Mouse (Mus musculus): ENCODE data around the gene Fkbp15. TPM values are rescaled to one million over a fixed set of nuclear protein-coding genes. Genes with fewer than 3 reads are reported as not detected.
A peak's percentile ranks its signal among the peaks of the same experiment; 100 is the strongest.

Gene Fkbp15
- polyA plus RNA-seq, 1 experiment from 2014 or later = 20.9 TPM

DNA sequence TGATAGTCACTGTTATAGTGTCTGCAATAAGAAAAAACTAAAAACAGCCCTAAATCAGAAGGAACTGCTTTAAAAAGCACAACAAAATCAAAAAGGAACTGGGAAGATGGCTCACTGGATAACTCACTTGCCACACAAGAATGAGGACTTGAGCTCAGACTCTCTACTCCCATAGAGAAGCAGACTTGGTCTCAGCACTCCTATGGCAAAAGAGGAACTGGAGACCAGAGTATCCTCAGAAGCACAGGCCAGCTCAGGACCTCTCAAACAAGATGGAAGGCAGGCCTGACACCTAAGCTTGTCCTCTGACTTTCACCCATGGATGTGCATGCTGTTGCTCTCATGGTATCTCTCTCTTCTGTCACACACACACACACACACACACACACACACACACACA is 51.9 kb downstream of the Fkbp15 start:
- Histone ChIP-seq H3K27ac (replicated peaks) (no peak overlapping the region), H3K27me3 (no peaks in the 10 kb centered on the region), H3K4me1 (replicated peaks) (no peaks in the 10 kb centered on the region), H3K4me3 (no peak overlapping the region), H3K36me3 (peaks cover 39% of the 10 kb centered on the region), H3K9ac (no peak overlapping the region), H3K4me2 (no peak overlapping the region), H3K9me3 (peaks cover 2% of the 10 kb centered on the region; the same call in 1 of the 2 replicates)
- ATAC-seq (ENCODE audit: low FRiP score, low read depth) = no peak

DNA sequence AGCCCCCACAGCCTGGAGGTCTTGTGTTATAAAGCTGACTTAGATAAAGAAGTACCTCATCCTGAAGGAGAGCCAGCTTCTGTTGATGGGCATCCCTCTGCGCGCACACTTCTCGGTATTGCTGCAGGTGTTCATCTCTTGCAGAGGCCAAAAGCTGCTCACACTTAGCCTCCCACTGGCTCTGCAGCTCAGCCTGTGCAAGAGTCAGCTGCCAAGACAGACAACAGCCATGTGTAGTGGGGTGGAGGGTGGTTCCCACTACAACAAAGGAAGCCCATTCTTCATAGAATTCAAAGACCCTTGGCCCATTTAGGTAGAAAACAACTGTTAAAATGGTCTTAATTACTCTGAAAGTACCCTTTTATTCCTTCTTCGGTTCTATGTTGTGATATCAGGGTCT is 53.5 kb downstream of the Fkbp15 start:
- no peak overlapping the region for H3K9ac ChIP-seq
- H3K4me2 ChIP-seq = no peak overlapping the region
- ATAC-seq (ENCODE audit: low FRiP score, low read depth) = 0 out of 2 replicates have a peak, but pooled peaks have one; percentile 30
- no peaks in the 10 kb centered on the region for H3K4me1 ChIP-seq (replicated peaks)
- H3K27ac ChIP-seq (replicated peaks) = no peak overlapping the region
- peaks cover 2% of the 10 kb centered on the region; the same call in 1 of the 2 replicates for H3K9me3 ChIP-seq
- H3K36me3 ChIP-seq = peaks cover 46% of the 10 kb centered on the region
- 68% methylated on average over 4 of the region's 4 CpGs for WGBS
- no peaks in the 10 kb centered on the region for H3K27me3 ChIP-seq
- H3K4me3 ChIP-seq = no peak overlapping the region

DNA sequence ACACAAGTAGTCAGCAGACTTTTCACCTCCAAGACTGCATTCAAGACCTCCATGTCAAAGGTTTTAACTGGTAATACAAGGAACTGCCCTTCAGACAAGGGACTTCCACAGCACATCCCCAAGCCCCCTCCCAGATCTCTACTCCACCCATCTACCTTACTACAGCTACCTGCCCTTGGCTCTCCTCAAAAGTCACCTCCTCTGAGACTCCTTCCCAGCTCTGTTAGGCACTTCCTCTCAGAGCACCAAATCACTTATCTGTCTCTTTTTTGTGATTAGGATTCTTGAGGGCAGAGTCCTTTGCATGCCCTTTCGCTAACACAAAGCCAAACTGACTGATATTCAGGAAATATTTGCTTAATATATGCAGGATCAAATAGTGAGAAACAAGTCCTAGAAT is 54.0 kb downstream of the Fkbp15 start:
- Histone ChIP-seq H3K27me3 (no peaks in the 10 kb centered on the region), H3K4me1 (replicated peaks) (no peaks in the 10 kb centered on the region), H3K9me3 (peaks cover 2% of the 10 kb centered on the region; the same call in 1 of the 2 replicates), H3K27ac (replicated peaks) (no peak overlapping the region), H3K4me2 (no peak overlapping the region), H3K36me3 (peaks cover 47% of the 10 kb centered on the region), H3K9ac (no peak overlapping the region), H3K4me3 (no peak overlapping the region)
- ATAC-seq (ENCODE audit: low FRiP score, low read depth) = no peak
- 91% methylated on average over 1 of the region's 1 CpGs for WGBS

DNA sequence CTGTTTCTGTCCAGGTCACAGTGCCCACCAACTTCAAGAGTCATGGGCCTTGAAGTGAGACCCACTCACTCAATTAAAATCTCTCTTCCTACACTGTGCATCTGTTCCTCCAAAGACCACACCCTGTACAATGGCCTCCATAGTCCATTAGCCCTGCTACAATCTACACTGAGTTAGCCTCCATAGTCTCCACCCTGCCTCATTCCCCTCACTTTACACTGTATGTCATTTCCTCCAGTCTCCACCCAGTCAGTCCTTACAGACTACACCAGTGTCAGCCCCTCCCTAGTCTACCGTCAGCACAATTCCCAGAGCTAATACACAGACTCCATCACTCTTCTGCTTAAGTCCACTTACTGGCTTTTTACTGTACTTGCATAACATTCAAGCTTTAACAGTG is 57.1 kb downstream of the Fkbp15 start:
- H3K4me1 ChIP-seq (replicated peaks) = no peaks in the 10 kb centered on the region
- H3K9me3 ChIP-seq = no peaks in the 10 kb centered on the region
- H3K4me3 ChIP-seq = no peak overlapping the region
- no peak for ATAC-seq (ENCODE audit: low FRiP score, low read depth)
- WGBS = 92% methylated on average over 1 of the region's 1 CpGs
- H3K27me3 ChIP-seq = no peaks in the 10 kb centered on the region
- no peak overlapping the region for H3K4me2 ChIP-seq
- H3K9ac ChIP-seq = no peak overlapping the region
- H3K36me3 ChIP-seq = peaks cover 70% of the 10 kb centered on the region
- H3K27ac ChIP-seq (replicated peaks) = no peak overlapping the region

DNA sequence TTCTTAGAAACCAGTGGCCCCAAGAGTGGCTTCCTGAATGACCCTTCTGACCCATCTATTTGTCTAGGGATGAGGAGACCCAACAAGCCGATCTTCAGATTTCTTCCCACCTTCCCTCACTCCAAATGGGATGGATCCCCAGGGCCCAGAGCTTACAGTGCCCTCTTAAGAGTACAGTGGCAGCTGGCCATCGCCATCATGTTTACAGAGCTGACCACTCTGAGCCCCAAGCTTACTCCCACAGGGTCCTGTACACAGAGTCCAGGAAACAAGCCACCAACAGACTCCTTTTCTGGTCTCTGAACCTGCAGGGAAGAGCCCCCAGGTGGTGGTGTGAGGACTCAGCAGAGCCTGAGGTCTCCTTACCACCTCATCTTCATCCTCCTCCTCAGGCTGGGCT is 57.6 kb downstream of the Fkbp15 start:
- no peak overlapping the region for H3K9ac ChIP-seq
- no peak overlapping the region for H3K27ac ChIP-seq (replicated peaks)
- no peaks in the 10 kb centered on the region for H3K4me1 ChIP-seq (replicated peaks)
- no peaks in the 10 kb centered on the region for H3K9me3 ChIP-seq
- H3K4me3 ChIP-seq = no peak overlapping the region
- no peaks in the 10 kb centered on the region for H3K27me3 ChIP-seq
- WGBS = 79% methylated on average over 2 of the region's 2 CpGs
- H3K4me2 ChIP-seq = no peak overlapping the region
- peak; percentile 21; the same call in 1 of the 2 replicates for ATAC-seq (ENCODE audit: low FRiP score, low read depth)
- peaks cover 72% of the 10 kb centered on the region for H3K36me3 ChIP-seq

DNA sequence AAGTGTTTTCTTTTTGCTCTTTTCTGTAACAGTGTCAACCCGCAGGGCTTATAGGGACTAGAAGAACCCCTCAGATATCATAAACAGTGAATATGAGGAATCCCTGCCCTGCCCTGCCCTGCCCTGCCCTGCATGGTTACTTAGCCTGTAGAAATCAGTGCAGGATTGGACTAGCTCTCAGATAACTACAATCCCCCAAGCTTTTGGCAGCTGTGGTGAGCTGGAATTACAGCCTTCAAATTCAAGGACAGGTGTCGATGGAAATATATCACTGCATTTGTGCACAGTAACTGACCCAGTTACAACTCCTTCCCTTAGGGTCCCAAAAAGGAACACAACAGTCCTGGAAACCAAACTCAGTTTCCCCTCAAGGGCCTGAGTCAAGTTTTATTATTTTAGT is 60.3 kb downstream of the Fkbp15 start:
- 94% methylated on average over 2 of the region's 2 CpGs for WGBS
- Histone ChIP-seq H3K4me3 (no peak overlapping the region), H3K4me2 (no peak overlapping the region), H3K9ac (no peak overlapping the region), H3K27me3 (no peaks in the 10 kb centered on the region), H3K9me3 (no peaks in the 10 kb centered on the region), H3K4me1 (replicated peaks) (no peaks in the 10 kb centered on the region), H3K36me3 (peaks cover 74% of the 10 kb centered on the region), H3K27ac (replicated peaks) (no peak overlapping the region)
- ATAC-seq (ENCODE audit: low FRiP score, low read depth) = no peak

DNA sequence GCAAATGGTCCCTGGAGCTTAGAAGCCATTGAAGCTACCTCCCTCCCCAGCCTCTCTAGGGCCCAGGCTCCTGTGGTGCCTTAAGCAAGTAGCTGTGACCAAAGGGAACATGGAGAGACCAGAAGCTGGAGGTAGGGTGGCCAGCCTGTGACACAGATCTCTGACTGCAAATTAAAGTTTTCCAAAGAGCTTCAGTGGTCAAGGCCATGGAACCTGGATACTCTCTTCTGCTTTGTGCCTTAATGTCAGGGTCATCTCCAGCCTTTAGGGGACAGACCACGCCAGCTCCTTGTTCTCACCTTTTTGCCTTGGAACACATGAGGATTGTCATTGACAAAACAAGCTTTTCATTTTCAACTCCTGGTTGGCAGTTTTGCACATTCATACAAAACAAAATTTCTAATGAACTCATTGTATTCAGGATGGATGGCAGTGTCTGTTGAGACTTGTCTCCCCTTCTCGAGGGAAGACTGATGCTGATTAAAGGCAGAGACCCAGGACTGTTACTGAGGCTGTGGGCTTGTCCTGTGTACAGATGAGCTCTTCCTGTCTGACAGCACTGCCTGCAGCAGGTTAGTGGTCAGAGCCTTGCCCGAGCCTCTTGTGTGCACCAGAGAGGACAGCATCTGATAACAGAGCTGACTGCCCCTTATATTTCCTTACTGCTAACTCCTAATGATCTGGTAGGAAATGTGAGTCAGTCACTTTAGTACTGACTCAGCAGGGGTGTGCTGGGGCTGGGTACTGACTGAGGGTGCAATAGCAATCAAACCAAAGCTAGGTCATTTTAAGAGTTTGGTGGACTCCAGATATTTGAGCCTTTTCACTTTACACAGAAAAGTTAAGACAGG is 62.8 kb downstream of the Fkbp15 start:
- no peak overlapping the region for H3K4me3 ChIP-seq
- WGBS = 93% methylated on average over 3 of the region's 3 CpGs
- peaks cover 71% of the 10 kb centered on the region for H3K36me3 ChIP-seq
- H3K27me3 ChIP-seq = no peaks in the 10 kb centered on the region
- H3K4me2 ChIP-seq = no peak overlapping the region
- no peaks in the 10 kb centered on the region for H3K9me3 ChIP-seq
- no peak overlapping the region for H3K9ac ChIP-seq
- H3K4me1 ChIP-seq (replicated peaks) = no peaks in the 10 kb centered on the region
- no peak for ATAC-seq (ENCODE audit: low FRiP score, low read depth)
- H3K27ac ChIP-seq (replicated peaks) = no peak overlapping the region

DNA sequence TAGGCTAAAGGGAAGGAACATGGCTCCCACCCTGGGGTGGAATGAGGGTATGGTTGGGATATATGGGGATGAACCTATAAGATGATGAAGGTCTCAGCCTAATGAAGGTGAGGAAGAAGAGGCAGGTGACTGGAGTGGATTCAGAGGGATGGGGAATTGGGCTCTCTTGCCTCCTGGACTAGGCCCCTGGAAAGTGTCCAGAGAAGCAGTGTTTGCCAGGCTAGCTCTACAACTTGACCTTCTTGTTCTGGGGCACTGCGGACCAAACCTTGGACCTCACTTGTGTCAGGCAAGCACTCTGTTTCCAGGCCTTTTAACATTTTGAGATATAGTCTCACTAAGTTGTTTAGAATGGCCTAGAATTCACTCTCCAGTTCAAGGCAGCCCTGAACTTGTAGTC is 65.6 kb downstream of the Fkbp15 start:
- Histone ChIP-seq H3K27me3 (no peaks in the 10 kb centered on the region), H3K9ac (no peak overlapping the region), H3K27ac (replicated peaks) (no peak overlapping the region), H3K4me2 (no peak overlapping the region), H3K4me3 (no peak overlapping the region), H3K9me3 (no peaks in the 10 kb centered on the region), H3K4me1 (replicated peaks) (no peaks in the 10 kb centered on the region), H3K36me3 (peaks cover 45% of the 10 kb centered on the region)
- no peak for ATAC-seq (ENCODE audit: low FRiP score, low read depth)
- WGBS = 100% methylated on average over 1 of the region's 1 CpGs

DNA sequence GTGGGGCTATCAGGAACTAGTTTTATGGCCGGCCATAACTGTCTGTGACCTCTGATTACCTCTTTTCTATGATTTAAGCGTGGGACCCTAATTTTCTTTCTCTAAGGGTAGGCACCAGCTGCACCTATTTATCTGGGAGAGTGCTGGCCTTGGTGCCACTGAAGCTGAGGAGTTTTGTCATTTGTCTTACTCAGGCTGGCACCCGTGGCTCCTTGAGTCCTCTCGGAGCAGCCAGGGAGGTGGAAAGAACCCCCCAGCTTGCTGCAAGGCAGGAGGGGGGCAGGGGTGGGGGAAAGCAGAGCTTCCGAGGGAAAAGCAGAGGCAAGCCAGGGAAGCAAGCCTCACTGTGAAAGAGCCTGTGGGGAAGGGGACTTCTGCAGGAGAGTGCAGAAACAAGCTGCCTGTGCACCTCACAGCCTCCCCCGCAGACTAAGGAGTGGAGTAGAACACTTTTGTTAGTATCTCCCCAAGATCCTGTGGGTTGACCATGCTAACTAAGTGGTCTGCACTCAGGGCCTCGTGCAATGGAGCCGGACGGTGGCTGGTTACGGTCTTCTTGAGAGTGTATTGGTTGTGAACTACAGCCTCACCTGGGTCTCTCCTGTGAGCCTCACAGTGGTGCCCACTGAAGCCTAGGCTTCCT is 67.0 kb downstream of the Fkbp15 start:
- H3K9ac ChIP-seq = no peak overlapping the region
- 51% methylated on average over 10 of the region's 10 CpGs for WGBS
- peaks cover 31% of the 10 kb centered on the region for H3K36me3 ChIP-seq
- no peak overlapping the region for H3K4me3 ChIP-seq
- 0 out of 2 replicates have a peak, but pooled peaks cover 6% of the 10 kb centered on the region for H3K4me1 ChIP-seq (replicated peaks)
- no peaks in the 10 kb centered on the region for H3K9me3 ChIP-seq
- H3K27ac ChIP-seq (replicated peaks) = no peak overlapping the region
- H3K27me3 ChIP-seq = no peaks in the 10 kb centered on the region
- no peak overlapping the region for H3K4me2 ChIP-seq
- ATAC-seq (ENCODE audit: low FRiP score, low read depth) = no peak

DNA sequence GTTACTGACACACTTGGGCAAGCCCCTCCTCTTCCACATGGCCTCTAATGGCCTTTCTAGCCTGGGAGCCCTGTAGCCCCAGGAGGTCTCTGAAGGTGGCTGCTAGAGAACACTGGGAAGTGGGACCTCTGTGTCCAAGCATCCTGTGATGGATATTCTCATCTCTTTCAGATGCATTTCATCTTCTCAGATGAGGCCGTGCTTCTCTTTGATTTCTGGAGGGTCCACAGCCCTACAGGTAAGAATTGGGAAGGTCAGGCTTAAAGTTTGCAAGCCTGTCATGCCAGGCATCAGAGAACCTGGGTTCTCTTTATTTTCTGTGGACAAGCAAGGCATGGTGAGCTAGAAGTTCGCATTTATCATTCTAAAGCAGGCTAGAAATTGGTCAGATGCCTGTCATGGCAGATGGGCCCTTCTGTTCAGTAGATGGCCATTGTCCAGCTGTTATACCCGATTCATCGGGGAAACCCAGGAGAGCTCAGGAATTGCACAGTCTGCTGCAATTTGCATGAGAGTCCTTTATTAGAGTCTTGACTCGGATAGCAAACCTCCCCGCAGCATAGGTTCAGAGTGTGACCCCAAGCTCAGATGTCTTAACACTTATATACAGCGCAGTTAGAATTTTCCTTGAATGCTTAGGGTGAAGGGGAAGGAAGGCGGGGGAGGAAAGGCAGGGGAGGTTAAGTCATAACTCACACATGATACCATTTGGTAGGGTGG is 67.7 kb downstream of the Fkbp15 start:
- no peak overlapping the region for H3K9ac ChIP-seq
- ATAC-seq (ENCODE audit: low FRiP score, low read depth) = no peak
- H3K27ac ChIP-seq (replicated peaks) = no peak overlapping the region
- H3K4me3 ChIP-seq = no peak overlapping the region
- H3K36me3 ChIP-seq = peaks cover 25% of the 10 kb centered on the region
- H3K4me1 ChIP-seq (replicated peaks) = peaks cover 12% of the 10 kb centered on the region
- no peaks in the 10 kb centered on the region for H3K27me3 ChIP-seq
- no peak overlapping the region for H3K4me2 ChIP-seq
- WGBS = 34% methylated on average over 8 of the region's 8 CpGs
- no peaks in the 10 kb centered on the region for H3K9me3 ChIP-seq

DNA sequence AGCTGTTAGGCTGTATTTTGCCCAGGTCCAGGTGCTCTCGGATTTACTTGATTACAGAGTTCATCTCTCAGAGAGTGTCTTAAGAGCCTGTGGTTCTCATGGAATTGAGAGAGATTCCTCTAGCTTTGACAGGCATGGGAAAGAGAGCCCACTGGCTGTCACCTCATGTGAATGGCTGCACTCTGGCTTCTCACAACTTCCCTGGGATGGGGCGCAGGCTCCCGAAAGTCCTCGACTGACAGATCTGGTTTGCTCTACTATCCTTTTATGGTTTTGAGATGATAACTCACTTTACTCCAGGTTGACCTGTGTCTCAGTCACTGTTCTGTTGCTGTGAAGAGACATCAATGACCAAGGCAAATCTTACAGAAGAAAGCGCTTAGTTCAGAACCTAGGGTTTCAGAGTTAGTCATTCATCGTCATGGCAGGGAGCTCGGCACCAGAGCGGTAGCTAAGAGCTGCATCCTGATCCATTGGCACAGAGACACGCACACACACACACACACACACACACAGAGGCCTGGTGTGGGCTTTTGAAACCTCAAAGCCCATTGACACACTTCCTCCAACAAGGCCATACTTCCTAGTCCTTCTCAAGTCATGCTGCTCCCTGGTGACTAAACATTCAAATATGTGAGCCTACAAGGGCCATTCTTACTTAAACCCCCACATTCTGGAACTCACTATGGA is 69.4 kb downstream of the Fkbp15 start:
- WGBS = 94% methylated on average over 9 of the region's 9 CpGs
- H3K36me3 ChIP-seq = peaks cover 11% of the 10 kb centered on the region
- H3K4me2 ChIP-seq = no peak overlapping the region
- no peak for ATAC-seq (ENCODE audit: low FRiP score, low read depth)
- H3K27me3 ChIP-seq = no peaks in the 10 kb centered on the region
- H3K27ac ChIP-seq (replicated peaks) = no peak overlapping the region
- H3K9ac ChIP-seq = no peak overlapping the region
- H3K4me3 ChIP-seq = no peak overlapping the region
- no peaks in the 10 kb centered on the region for H3K9me3 ChIP-seq
- peaks cover 21% of the 10 kb centered on the region for H3K4me1 ChIP-seq (replicated peaks)

Measured in hindbrain, embryonic 15.5 days (tissue).